Mouse (Mus musculus) left cerebral cortex, adult 11 months (tissue): ENCODE results near the gene Dap.

Source experiments
- DNase-seq: peaks from one replicate; pipeline ENCODE4 v3.0.0; 2022; ENCODE audit warnings: low spot score

Dap gene

GRCm38 (mm10) chr15:31237898-31238297 is 13.8 kb downstream of the Dap start:
- no peak for DNase-seq

DNA sequence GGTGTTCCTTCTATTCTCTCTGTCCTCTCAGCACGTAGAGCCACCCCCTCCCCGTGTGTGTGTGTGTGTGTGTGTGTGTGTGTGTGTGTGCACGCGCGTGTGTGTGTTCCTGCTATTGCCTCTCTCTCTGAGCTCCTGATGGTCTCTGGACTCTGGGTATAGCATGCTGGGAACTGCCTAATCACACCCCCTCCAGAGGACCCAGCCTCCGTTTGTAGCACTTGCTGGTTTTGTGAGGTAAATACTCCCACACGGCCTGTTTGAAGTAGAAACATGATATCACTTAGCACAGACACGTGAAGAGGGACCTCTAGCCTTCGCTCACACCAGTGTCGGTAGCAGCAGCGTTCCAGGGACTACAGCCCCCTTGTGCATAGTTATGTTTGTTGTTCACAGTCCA is 14.5 kb downstream of the Dap start:
- no peak for DNase-seq

- DNase-seq = no peak
Measured at GRCm38 (mm10) chr15:31239713-31240112, 15.6 kb downstream of the Dap start.

- DNase-seq = no peak
Measured at GRCm38 (mm10) chr15:31240181-31240580, 16.1 kb downstream of the Dap start.

DNA sequence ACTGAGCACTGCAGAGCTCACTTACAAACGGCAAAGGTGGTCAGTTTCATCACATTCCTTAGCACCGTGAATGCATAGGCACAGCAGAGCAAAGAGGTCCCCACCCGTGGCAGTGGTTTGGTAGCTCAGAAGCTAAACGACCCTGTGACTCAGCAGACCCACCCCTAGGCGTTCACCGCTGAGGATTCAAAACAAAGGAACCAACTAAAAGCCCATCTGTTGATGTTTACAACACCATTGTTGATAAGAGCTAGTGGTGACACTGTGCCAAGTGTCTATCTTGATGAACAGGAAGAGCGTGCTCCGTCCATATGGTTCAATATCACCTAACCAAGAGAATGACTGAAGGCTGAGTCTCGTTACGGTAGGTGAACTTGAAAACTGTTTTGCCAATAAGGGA is 19.1 kb downstream of the Dap start:
- DNase-seq = no peak

- DNase-seq = no peak
Measured at GRCm38 (mm10) chr15:31244696-31245445, 20.8 kb downstream of the Dap start.

DNA sequence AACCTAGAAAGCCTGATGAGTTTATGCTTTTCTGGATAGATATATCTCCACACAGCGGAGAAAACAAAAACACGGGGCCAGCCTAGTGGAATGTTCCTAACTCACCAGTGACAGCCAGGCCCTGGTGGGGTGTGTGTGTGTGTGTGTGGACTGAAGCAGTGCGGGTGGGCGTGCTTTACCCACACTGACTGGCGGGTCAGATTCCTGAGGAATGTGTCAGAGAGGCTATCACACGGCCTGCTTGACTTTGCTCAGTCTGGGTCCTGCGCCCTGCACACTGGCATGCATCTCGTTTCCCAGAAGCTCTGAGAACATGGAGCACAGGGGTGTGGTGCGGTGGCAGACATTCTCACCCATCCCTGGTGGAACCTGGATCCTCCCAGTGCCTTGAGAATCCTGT is 21.8 kb downstream of the Dap start:
- no peak for DNase-seq

DNA sequence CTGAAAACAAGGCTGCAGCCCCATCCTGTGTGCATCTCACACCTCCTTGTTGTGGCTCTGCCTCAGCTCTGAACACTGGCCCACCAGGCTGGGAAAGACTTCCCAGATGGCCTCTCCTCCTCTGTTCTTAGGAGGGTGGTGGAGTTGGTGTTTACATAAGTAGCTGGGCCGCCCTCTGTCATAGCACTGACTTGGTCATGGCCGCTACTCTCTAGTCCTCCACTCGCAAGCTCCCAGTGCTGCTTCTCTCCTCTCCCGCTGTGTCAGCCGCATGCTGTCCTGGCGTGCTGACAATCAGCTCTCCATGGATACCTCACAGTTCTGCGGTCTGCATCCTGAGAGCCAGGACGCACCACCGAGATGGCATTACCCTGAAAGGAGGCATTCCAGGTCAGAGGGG is 22.9 kb downstream of the Dap start:
- DNase-seq = no peak

- DNase-seq = no peak
Measured at GRCm38 (mm10) chr15:31248882-31249281, 24.8 kb downstream of the Dap start.

DNA sequence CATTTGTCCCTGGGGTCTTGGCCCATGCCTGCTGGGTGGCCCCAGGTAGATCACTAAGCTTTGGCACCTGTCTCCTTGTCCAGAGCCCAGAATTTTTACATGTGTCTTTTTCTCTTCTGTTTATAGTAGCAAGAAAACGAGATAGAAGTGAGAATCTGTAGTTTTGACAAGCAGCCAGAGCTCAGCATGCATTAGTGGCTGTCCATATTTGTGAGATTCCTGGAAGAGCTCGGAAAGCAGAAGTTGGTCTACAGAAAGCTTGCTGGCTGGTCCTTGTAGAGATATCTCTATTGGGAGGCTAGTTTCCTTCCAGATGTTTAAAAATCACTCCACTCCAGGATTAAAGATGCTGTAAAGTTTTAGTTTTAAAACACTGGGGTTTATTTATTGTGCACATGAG is 25.9 kb downstream of the Dap start:
- DNase-seq = no peak

- DNase-seq = no peak
Measured at GRCm38 (mm10) chr15:31250676-31251075, 26.6 kb downstream of the Dap start.

DNA sequence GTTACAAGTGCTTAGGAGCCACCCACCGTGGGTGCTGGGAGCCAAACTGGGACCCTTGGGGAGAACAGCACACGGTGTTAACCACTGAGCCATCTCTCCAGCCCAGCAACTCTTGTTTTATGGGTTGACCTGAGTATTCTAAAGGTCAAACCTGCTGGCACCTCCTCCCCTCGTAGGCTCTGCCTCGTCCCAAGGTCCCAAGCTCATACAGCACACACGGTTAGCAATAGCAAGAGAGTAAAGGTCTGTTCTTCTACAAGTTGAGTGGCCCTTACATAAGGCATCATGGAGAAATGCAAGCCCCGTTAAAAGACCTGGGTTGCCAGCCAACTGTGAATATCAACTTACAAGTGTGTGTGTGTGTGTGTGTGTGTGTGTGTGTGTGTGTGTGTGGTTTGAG is 27.1 kb downstream of the Dap start:
- no peak for DNase-seq

GRCm38 (mm10) chr15:31252590-31253311 is 28.6 kb downstream of the Dap start:
- no peak for DNase-seq

GRCm38 (mm10) chr15:31253380-31253779 is 29.3 kb downstream of the Dap start:
- DNase-seq = no peak

DNA sequence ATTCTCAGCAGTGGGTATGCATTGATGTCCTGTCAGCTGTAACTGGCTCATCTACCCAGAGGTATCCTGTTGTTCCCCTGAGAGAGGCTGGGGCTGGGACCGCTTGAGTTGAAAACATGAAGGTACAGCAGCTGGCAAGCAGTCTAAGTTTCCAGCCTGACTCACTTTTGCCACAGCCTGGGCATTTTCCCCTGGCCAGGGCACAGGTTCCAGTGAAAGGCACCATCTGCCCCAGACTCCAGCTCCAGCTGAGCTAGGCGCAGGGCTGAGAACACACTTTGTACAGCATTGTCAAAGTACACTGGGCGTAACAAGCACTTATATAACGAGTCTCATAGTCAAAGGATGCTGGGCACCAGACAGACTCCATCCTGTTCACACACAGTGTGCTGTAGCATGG is 29.8 kb downstream of the Dap start:
- no peak for DNase-seq

DNA sequence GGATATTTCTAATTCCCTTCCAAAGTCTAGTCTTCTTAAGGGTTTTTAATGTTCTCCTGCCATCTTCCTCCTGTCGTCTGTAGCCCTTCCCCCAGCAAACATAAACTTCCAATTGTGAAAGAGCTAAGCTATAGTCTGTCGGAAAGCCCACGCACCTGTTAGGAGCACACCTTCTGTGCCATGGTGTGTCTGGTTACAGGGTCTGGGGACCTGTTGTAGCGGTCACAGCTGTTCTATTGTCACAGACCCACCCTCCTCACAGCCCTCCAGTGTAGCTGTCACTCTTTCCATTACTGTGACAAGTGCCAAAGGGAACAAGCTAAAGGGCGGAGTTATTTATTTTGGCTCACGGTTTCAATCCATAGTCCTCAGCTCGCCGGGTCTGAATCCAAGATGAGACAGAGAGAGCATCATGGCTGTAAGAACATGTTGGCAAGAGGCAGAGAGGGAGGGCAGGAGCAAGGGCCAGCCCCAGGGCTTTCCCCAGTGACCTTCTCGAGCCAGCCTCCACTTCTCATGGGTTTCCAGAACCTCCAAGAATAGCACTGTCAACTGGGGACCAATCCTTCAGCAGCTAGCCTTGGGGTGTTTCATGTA is 30.9 kb downstream of the Dap start:
- no peak for DNase-seq

DNA sequence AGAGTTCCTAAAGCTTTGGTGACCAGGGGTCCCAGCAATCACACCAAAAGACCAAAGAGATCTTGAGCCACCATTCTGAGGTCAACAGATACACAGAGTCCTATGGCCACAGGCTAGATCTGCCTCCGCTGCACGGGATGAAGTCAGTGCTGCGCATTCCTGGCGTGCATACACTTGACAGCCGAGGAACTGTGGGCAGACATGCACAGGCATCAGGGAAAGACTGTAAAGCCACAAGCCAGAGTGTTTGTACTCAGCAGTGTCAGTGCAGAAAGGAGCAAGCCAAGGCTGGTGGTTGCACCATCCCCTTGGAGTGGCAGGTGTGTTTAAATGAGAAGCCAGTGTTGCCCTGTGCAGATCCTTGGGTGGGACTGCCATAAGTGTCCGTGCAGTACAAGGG is 31.6 kb downstream of the Dap start:
- no peak for DNase-seq

DNA sequence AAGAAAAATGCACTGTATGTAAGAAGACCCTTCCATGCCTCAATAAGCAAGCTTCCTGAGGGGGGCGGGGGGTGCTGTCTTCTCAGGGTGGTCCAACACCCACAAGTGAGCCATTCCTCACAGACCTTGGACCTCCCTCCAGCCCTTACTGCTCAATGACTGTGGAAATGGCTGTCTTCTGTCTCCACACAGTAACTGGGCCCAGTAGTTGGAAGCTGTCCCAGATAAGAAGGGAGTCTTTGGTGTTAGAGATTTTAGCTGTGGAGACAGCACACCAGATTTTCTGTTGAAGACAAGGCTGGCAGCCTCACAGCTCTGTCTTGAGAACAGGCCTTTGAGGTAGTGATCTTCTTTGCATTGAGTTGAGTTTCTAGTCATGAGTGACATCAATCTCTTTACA is 33.2 kb downstream of the Dap start:
- DNase-seq = no peak

GRCm38 (mm10) chr15:31258029-31258692 is 34.0 kb downstream of the Dap start:
- no peak for DNase-seq

- no peak for DNase-seq
Measured at GRCm38 (mm10) chr15:31258693-31259439, 34.8 kb downstream of the Dap start.

- DNase-seq = no peak
Measured at GRCm38 (mm10) chr15:31261094-31261493, 37.0 kb downstream of the Dap start.

- DNase-seq = no peak
Measured at GRCm38 (mm10) chr15:31262361-31262760, 38.2 kb downstream of the Dap start.
